Mouse (Mus musculus) bone marrow macrophage, adult 2 months (primary cell): ENCODE data around the gene Myo3b. TPM values are rescaled to one million over a fixed set of nuclear protein-coding genes. Genes with fewer than 3 reads are reported as not detected.
A peak's percentile ranks its signal among the peaks of the same experiment; 100 is the strongest.

Source experiments
- H3K27ac ChIP-seq: 2 replicates; pipeline ENCODE4 v1.5.1; 2012; ENCODE audit warnings: low read depth, low read length; ENCODE audit not compliant: insufficient read depth
- H3K4me1 ChIP-seq: 2 replicates; pipeline ENCODE4 v1.6.1; 2012; ENCODE audit warnings: low read length; ENCODE audit not compliant: control insufficient read depth, insufficient read depth
- H3K4me3 ChIP-seq: 2 replicates; pipeline ENCODE4 v1.5.1; 2012; ENCODE audit warnings: mild to moderate bottlenecking, low read length, moderate library complexity; ENCODE audit not compliant: insufficient read depth
- CTCF ChIP-seq: IDR thresholded peaks from 2 replicates; pipeline ENCODE4 v1.5.1; 2012; ENCODE audit warnings: low read depth, mild to moderate bottlenecking, low read length, moderate library complexity
- POLR2A ChIP-seq: IDR thresholded peaks from 2 replicates; pipeline ENCODE4 v1.6.1; 2012; ENCODE audit warnings: mild to moderate bottlenecking, low read depth, low read length, borderline replicate concordance
- polyA plus RNA-seq: library from polyadenylated mRNA; stranded (reverse); fragments of >200 nt; gene quantifications from 2 replicates; pipeline ENCODE4 v1.2.4, GENCODE M21; 2012; ENCODE audit not compliant: missing spikeins, insufficient read depth, insufficient read length

The Myo3b gene
- polyA plus RNA-seq, 1 experiment: not detected

DNA sequence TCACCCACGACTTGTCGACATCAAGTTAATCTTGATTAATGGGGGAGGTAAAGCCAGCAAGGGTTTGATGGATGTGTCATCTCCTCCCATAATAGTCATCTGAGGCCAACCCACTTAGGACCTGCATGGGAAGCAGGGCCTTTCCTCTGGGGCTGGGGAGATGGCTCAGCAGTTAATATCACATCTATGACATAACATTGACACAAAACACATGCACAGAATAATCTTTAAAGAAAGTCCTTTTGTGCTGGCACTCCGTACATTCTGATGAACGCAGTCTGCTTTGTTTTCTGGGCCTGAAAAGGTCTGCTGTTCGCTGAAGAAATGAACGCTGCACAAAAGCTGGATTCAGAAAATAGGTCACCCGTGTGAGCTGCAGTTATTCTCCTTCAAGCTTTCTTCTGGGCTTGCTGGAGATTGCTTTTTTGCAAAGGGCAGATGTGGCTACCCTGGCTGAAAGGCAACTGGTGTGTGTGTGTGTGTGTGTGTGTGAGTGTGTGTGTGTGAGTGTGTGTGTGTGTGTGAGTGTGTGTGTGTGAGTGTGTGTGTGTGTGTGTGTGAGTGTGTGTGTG lies 26.9 kb downstream of the Myo3b start:
- no peak overlapping the region for H3K27ac ChIP-seq
- no peaks in the 10 kb centered on the region for H3K4me1 ChIP-seq
- TF ChIP-seq POLR2A (no peak), CTCF (no peak)

GRCm38 (mm10) chr2:70066338-70067022 lies 27.6 kb downstream of the Myo3b start:
- Histone ChIP-seq H3K4me1 (no peaks in the 10 kb centered on the region), H3K27ac (no peak overlapping the region), H3K4me3 (no peak overlapping the region)
- TF ChIP-seq CTCF (no peak), POLR2A (no peak)

More for the DNA sequence above, 26.9 kb downstream of the Myo3b start:
- no peak overlapping the region for H3K4me3 ChIP-seq

- H3K4me3 ChIP-seq: no peak overlapping the region
- no peaks in the 10 kb centered on the region for H3K4me1 ChIP-seq
- TF ChIP-seq POLR2A (no peak), CTCF (no peak)
- H3K27ac ChIP-seq: no peak overlapping the region
Measured at GRCm38 (mm10) chr2:70069861-70070260, 30.9 kb downstream of the Myo3b start.

- Histone ChIP-seq H3K4me3 (no peak overlapping the region), H3K4me1 (peaks cover 11% of the 10 kb centered on the region), H3K27ac (no peak overlapping the region)
- TF ChIP-seq POLR2A: no peak
- no peak for TF ChIP-seq CTCF
Measured at GRCm38 (mm10) chr2:70083444-70084020, 44.6 kb downstream of the Myo3b start.

GRCm38 (mm10) chr2:70091261-70091660 lies 52.3 kb downstream of the Myo3b start:
- peaks cover 30% of the 10 kb centered on the region for H3K4me1 ChIP-seq
- H3K27ac ChIP-seq: peak overlapping the region; percentile 94
- no peak for TF ChIP-seq CTCF
- no peak for TF ChIP-seq POLR2A
- H3K4me3 ChIP-seq: peak overlapping the region; percentile 35

- Histone ChIP-seq H3K27ac (peak overlapping the region; percentile 94), H3K4me3 (peak overlapping the region; percentile 46), H3K4me1 (peaks cover 30% of the 10 kb centered on the region)
- TF ChIP-seq CTCF: no peak
- TF ChIP-seq POLR2A: no peak
Measured at GRCm38 (mm10) chr2:70091801-70092522, 53.0 kb downstream of the Myo3b start.

DNA sequence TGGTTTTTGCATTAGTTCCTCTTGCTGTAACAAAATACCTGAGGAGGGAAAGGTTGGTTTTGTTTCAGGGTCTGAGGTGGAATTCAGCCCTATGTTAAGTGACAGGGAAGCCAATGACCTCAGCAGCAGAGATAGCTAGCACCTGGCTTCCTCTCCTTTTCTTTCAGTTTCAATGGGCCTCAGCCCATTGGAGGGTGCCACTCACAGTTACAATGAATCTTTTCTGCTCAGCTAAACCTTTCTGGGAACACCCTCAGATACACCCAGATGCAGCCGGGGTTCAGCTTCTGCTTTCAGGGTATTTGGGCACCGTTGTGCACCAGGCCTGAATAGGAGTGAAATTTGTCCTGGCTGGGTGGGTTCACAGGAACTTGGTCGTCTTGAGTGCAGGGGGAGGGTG lies 53.7 kb downstream of the Myo3b start:
- Histone ChIP-seq H3K4me1 (peaks cover 30% of the 10 kb centered on the region), H3K27ac (peak overlapping the region; percentile 55), H3K4me3 (peak overlapping the region; percentile 30)
- TF ChIP-seq CTCF (no peak), POLR2A (no peak)

GRCm38 (mm10) chr2:70094446-70094845 lies 55.5 kb downstream of the Myo3b start:
- TF ChIP-seq CTCF: no peak
- TF ChIP-seq POLR2A: no peak
- Histone ChIP-seq H3K4me1 (peaks cover 27% of the 10 kb centered on the region), H3K27ac (no peak overlapping the region), H3K4me3 (no peak overlapping the region)

DNA sequence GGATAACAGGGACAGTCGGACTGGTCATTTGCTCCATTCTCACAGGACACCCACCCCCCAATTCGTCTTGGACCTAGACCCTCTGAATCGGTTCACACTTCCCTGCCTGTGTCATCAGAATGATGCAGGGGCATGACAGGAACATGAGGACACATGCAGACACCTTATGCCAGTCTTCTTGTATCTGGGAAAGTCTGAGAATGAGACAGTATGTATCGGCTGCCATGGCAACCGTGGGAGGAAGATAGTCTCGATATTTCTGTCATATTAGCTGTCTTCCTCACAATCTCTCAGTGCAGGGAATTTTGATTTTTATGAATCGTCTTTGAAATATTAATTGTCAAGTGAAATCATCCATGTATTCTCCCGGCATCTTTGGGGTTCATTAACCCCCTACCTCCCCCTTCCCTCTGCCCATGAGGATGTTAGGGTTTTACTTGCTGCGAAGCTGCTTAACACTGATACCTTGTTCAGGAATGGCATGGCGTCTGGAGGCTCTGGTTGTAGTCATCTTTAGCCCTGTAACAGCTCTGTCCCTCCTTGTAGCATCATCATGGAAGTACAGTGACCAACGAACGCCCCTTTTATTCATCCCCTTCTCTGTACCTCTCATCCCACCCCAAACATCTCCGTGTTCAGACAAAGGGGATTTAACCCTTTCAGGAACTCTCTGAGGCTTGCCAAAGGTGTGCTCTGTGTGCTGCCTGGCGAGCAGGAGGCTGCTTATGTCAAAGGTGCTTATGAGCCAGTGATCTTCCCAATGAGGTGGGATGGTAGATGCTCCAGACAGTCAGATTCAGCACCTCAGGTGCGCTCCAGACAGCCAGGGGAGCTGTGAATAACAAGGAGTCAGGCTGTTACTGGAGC lies 58.5 kb downstream of the Myo3b start:
- no peak overlapping the region for H3K27ac ChIP-seq
- no peak overlapping the region for H3K4me3 ChIP-seq
- no peak for TF ChIP-seq POLR2A
- TF ChIP-seq CTCF: no peak
- peaks cover 9% of the 10 kb centered on the region for H3K4me1 ChIP-seq

GRCm38 (mm10) chr2:70099459-70099858 lies 60.5 kb downstream of the Myo3b start:
- Histone ChIP-seq H3K4me3 (no peak overlapping the region), H3K4me1 (no peaks in the 10 kb centered on the region), H3K27ac (no peak overlapping the region)
- no peak for TF ChIP-seq POLR2A
